Mouse (Mus musculus) v-Abl transformed pro-B cells (cell line): Measurements from ENCODE around the gene Thnsl2.

Experiments used
- in situ Hi-C, 2 experiments: fragments of 400-800 bp; cut with MboI; formaldehyde crosslinking; loops; one replicate each; pipeline ENCODE4 v1.15.1; 2025; ENCODE audit not compliant: unreplicated experiment in 2 of 2

The Thnsl2 gene

GRCm38 (mm10) chr6:71143154-71143893, 915 bp downstream of the Thnsl2 start:
- in situ Hi-C loops, result loop anchor here in 1 of 2 experiments (10.0 kb wide), 1 partner anchor 261 kb away; no protein-coding TSS in a partner anchor

- in situ Hi-C loops, result loop anchor here in 1 of 2 experiments (10.0 kb wide), 1 partner anchor 210 kb away; no protein-coding TSS in a partner anchor
These were observed 9.2 kb downstream of the Thnsl2 start for GRCm38 (mm10) chr6:71135031-71135430.

- in situ Hi-C loops, result loop anchor here in 1 of 2 experiments (10.0 kb wide), 1 partner anchor 209 kb away; no protein-coding TSS in a partner anchor
These were observed 10.7 kb downstream of the Thnsl2 start for GRCm38 (mm10) chr6:71133559-71133958.

DNA sequence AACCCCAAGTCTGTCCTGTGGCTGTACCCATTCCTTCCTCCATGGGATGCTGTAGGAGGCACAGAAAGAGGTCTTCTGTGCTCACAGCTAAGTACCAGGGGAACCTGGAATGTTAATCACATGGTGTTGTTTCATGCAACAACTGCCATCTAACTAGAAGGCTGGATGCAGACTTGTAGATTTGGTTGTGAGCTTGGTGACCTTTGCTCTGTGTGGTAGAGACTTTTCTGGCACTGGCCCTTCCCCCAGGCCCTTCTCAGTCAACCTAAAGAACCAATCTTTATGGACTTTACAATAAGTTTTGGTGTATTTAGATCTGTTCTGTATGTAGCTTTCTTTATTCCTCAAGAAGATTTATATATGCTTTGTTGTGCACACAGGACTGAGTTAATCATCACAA, 13.2 kb downstream of the Thnsl2 start:
- in situ Hi-C loops, result loop anchor here in 1 of 2 experiments (10.0 kb wide), 1 partner anchor 206 kb away; no protein-coding TSS in a partner anchor

DNA sequence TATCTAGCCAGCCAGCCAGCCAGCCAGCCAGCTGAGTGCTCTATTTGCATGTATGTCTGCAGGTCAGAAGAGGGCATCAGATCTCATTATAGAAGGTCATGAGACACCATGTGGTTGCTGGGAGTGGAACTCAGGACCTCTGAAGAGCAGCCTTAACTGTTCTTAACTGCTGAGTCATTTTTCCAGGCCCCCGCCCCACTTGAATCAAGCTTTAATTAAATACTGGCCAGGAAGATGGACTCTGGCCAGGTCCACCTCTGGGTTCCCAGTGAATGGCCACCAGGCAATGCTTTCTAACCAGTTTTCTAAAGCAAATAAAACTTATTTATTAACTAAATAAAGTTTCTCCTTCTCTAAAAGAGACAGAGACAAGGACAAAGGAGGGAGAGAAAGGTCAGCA, 14.0 kb downstream of the Thnsl2 start:
- in situ Hi-C loops, result loop anchor here in 1 of 2 experiments (10.0 kb wide), 1 partner anchor 205 kb away; no protein-coding TSS in a partner anchor

DNA sequence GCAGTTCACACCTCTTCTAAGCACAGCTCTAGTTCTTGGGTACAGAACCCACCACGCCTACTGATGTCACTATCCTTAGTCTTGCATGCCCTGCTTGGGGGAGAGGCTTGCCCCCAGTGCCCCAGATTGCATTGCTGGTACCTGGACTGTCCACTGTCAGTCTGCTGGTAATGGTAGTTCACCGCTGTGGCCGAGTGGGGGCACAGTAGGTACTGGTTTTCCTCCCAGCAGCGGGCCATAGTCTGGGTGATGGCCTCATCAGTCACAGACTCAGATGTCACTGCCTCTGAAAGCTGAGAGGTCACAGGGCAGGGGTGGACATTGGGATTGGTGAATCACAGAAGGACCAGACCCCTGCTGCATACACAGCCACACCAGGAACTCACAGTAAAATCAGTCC, 15.2 kb downstream of the Thnsl2 start:
- in situ Hi-C loops, result loop anchor here (5.0 to 10.0 kb wide), 3 partner anchors 102 to 327 kb away; no protein-coding TSS in a partner anchor

DNA sequence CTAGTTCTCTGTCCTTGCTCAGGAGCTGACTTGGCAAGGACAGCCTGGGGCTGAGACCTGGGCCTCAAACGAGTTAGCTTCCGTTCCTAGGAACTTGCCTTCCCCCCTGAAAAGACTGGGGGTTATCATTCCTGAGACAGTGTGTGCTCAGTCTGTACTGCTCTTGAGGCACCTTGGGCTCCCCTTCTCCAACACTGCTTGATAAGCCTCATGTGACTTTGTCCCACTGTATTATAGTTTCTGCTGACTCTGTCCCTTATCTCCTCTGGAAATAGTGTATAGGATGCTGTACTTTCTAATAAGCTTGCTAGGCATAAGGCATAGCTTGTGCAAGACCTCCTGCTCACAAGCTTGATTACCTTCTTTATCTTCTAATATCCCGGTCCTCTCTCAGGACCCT, 17.9 kb downstream of the Thnsl2 start:
- in situ Hi-C loops, result loop anchor here (5.0 to 10.0 kb wide), 3 partner anchors 99 to 324 kb away; no protein-coding TSS in a partner anchor

DNA sequence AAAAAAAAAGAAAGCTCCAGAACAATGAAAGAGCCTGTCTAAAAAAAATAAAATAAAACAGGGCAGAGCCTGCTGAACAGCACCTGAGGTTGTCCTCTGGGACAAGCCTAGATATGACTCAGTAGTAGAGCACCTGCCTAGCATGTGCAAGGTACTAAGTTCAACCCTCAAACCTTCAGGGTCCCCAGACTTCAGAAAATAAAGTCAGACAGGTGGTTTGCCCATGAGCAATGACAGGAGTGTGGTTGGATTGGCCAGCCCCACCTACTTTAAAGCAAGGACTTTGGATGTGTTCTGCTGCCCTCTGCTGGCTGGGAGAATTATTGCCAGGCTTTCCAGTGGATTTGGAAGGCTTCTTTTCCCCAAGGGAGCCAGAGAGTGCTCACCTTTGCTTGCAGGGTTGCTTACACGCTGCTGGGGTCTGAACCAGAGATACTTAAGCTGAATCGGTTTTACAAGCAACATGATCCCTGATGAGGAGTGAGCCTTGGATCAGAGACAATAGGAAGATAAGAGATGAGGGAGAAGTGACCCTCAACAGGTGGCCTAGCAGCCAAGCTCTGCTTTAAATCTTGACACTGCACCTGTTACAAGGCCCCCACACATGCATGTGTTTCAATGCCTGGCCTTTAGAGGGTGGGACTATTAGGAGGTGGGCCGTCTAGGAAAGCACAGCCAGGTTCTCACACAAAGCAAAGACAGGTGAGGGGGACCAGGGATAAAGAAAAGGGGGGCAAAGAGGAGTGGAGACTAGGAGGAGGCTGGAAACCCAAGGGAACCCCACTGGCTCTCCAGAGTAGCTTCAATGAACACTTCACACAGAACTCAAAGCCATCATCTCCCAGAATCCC, 19.0 kb downstream of the Thnsl2 start:
- in situ Hi-C loops, result loop anchor here (5.0 to 10.0 kb wide), 3 partner anchors 98 to 323 kb away; no protein-coding TSS in a partner anchor

GRCm38 (mm10) chr6:71119577-71120254, 24.5 kb downstream of the Thnsl2 start:
- in situ Hi-C loops, result loop anchor here in 1 of 2 experiments (5.0 to 10.0 kb wide), 2 partner anchors 235 to 317 kb away; no protein-coding TSS in a partner anchor

- in situ Hi-C loops, result no loop called here
These were observed 32.7 kb downstream of the Thnsl2 start for GRCm38 (mm10) chr6:71111419-71112113.

DNA sequence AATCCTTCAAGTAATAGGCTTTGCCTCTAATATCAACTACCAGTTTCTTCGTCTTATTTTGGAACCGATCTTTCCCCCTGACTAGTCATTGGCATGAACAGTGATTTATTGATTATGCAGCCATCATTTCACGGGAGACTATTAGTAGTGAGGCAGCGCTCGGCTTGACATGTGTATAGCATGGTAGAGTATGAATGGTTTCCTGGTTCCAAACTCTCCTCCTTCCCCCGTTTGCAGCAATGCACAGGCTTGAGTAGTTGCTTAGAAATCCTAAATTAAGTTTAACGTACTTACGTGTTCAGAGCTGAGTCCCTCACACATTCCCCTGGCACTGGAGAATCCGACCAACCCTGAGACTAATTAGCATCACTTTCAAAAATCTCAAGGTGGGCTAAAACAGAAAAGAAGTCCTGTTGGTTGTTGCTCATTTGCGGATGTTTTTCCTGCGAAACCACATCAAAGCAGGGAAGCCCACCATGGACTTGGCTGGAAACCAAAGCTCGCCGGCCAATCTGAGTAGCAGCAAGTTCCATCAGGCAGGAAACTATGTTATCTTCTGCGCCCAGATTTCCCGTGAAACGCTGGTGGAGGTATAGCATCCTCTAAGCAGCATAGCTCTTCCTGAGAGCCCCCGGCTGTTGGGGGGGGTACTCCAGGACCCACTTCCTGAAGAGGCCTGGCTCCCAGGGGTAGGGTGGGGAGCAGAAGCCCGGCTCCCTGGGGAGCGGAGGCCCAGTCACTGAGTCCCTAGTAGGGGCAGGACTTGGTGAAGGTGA, 37.9 kb downstream of the Thnsl2 start:
- in situ Hi-C loops, result no loop called here

DNA sequence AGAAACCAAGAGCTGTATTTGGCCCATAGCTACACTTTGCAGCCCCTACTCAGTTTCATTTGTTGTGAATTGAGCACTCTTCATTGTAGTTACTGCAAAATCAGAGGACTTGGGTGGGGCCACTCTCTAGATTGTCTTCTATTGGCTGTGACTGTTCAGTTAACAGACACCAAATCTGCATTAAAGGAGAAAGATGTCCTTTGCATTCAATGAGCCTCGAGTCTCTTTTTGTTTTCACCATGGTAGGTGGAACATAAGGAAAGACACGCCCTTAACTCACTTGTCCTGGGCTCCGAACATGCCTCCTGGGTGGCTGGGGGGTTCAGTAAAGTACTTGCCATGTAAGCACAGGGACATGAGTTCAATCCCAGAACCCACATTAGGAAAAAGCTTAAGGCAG, 48.1 kb downstream of the Thnsl2 start:
- in situ Hi-C loops, result no loop called here

DNA sequence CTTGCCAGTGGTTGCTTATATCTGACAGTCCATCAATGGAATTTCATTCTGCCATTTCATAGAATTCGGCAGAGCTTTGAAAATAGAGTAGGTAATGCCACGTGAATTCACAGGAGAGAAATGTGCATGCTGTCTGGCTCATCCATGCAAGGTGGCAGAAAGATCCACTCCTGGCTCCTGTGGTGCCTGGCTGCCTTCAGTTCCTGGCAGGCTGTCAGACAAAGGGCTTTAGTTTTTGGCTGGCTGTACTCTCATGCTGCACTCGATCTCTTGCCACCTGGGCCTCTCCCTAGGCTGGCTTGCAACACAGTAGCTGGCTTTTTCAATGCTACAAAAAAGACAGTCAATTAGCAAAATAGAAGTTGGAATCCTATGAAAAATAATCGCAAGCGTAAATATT, 49.5 kb downstream of the Thnsl2 start:
- in situ Hi-C loops, result no loop called here

GRCm38 (mm10) chr6:71093686-71094085, 50.6 kb downstream of the Thnsl2 start:
- in situ Hi-C loops, result no loop called here

DNA sequence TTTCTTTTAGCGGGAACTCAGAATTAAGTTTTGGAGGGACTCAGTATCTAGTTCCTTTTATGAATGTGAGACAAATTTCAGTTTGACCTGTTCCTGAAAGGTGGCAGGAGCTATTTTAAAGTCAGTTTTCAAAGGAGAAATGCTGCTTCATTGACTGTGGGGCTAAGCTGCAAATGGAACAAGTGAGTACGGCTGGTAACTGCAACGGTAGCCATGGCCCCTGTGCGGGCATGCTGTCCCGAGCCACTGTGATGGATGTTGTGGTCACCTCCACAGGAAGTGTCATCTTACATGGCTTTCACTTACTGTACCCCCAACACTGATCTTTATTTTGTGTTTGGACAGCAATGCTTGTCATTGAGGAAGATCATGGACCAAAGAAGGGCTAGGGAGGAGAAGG, 53.8 kb downstream of the Thnsl2 start:
- in situ Hi-C loops, result no loop called here

DNA sequence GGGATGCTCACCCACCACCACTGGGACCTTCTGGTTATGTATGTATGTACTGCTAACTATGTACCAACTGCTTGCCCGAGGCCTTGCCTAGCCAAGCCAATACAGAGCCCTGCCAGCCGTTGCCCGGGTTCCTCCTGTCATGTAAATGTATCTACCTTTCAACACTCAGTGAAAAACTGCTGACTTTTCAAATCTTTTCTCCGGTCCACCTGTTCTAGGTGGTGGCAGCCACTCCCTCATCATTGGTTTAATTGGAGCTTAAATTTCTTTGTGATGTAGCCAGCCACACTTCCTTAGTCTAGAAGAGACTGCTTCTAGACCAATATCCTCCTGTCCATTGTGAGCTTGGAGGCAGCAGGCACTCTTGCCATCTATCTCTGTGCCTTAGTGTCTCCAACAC, 54.5 kb downstream of the Thnsl2 start:
- in situ Hi-C loops, result no loop called here

GRCm38 (mm10) chr6:71088992-71089391, 55.2 kb downstream of the Thnsl2 start:
- in situ Hi-C loops, result no loop called here

DNA sequence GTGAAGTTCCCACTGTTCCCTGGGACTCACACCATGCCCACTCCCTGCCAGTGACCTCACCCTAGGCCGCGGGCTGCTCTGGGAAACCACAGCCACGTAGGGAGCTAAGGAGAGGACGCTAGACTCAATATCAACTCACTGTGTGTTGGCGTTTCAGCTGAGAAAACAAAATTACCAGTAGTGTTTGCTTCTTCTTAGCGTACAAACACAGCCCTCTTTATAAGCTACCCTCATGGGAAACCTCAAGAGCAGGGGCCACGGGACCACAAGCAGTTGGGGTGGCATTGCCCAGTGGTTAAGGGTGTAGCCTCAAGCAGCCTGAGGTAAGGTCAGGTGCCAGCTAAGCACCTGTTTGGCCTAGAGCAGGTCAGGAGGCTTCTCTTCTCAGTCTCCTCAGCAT, 60.8 kb downstream of the Thnsl2 start:
- in situ Hi-C loops, result no loop called here

DNA sequence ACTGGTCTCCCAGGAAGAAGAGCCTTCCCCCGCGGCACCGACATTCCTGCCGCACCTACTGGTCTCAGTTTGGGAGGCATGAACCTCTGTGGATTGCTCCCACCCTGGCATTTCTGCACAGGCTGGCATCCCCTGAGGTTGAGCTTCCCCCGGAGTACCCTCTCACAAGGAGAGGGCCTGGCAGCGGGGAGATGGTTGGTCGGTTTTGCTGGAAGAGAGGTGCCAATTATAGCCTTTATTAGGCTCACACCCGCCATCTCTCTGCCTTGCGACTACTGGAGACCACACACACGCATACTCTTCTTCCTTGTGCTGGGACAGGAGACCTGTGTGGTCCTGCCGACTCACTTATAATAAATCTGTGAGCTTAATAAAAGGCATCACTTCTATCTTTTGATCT, 62.2 kb downstream of the Thnsl2 start:
- in situ Hi-C loops, result no loop called here
